9 mouse cellular contexts compared by ENCODE assay signal in the genomic region with DNA sequence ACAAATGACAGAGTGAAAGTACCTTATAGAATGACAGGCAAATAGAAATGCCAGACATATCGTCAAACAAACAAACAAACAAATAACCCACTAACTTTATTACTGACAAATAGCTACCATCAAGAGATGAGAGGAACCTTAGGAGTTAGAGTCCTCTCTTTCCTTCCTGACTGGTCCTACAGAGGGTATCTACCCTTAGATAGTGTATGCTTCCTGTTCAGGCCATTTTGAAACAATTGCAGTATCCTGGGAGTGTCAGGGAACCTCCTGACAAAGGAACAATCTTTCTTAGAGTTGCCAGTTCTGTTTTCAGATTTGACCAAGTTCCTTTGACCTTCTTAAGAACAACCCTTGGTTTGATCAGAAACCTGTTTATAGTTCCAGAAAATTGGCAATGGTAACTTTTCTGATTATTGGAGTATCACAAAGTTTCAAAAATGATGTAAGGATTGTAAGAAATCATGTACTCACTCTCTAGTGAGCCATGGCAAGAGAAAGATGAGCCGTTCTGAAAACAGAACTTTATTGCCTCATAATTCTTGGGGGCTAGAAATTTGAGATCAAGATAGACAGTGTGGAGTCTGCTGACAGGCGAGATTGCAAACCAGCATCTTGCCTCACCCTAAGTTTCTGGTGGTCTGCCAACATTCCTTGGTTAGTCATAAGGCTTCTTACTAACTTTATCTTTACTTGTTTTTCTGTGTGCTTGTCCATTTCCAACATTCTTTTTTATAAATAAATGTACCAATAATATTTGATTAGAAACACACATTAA.
DNase-seq lines count a peak whose midpoint lies in the region; ATAC-seq lines count a peak whose summit lies in the region.
"Had no signal": no experiment of that assay in that cellular context is flagged by ENCODE, and none has a peak within 500 bp of the region (broad histone marks: within the 10 kb centered on the region; RNA-seq: fewer than 3 reads in every experiment).

No protein-coding gene starts in this region.

- ATAC-seq in intestine, embryonic 16.5 days: no peak
- ATAC-seq: activated CD4-positive, CD25-positive, alpha-beta regulatory T cell, adult 4 months had no signal

- no peak overlapping the region for H3K9ac ChIP-seq in intestine, embryonic 16.5 days (ENCODE audit: low read depth, low read length)

- H3K9me3 ChIP-seq in intestine, embryonic 16.5 days (ENCODE audit: control insufficient read depth, low read length): no peaks in the 10 kb centered on the region

- H3K4me2 ChIP-seq in intestine, embryonic 16.5 days (ENCODE audit: low read depth, low read length): no peak overlapping the region

- no peaks in the 10 kb centered on the region for H3K4me1 ChIP-seq in intestine, embryonic 16.5 days (ENCODE audit: control insufficient read depth, insufficient read depth, low read length)

- intact Hi-C loops in gastrocnemius, postnatal 14 days (cut with DNase I; ENCODE audit: low total_unique reads): no loop called here

- no peaks in the 10 kb centered on the region for H3K27me3 ChIP-seq in intestine, embryonic 16.5 days (replicated peaks; ENCODE audit: control insufficient read depth, insufficient read depth, low read length)

- peak; percentile 20 to 52 for DNase-seq in cerebellum, postnatal 14 days
- no peak for DNase-seq in cerebellum, adult 8-10 months
- peak; percentile 20 for DNase-seq in ovary, adult 18-20 months (ENCODE audit: low spot score)
- DNase-seq in ovary, postnatal 36 days (ENCODE audit: low spot score): no peak
- peak; percentile 26 for DNase-seq in gastrocnemius, postnatal 14 days
- DNase-seq in mesoderm, embryonic 11.5 days (ENCODE audit: low read depth, low spot score): peak; percentile 10
- no peak for DNase-seq in left cerebral cortex, adult 11 months (ENCODE audit: low spot score)

- H3K27ac ChIP-seq in intestine, embryonic 16.5 days (ENCODE audit: low read length): no peak overlapping the region

- 68% methylated on average over 3 of the region's 3 CpGs for WGBS in intestine, embryonic 16.5 days

- H3K4me3 ChIP-seq in intestine, embryonic 16.5 days (ENCODE audit: low read length): no peak overlapping the region

- H3K36me3 ChIP-seq in intestine, embryonic 16.5 days (ENCODE audit: control insufficient read depth, insufficient read depth, low read length): no peaks in the 10 kb centered on the region

Comparison
In these comparisons a context has a peak if more than half of its experiments do, and no peak if none do; other contexts are left out.
1. DNase-seq: peak in cerebellum, postnatal 14 days (2 of 2), ovary, adult 18-20 months (single experiment), gastrocnemius, postnatal 14 days (single experiment) and mesoderm, embryonic 11.5 days (single experiment); none in cerebellum, adult 8-10 months (single experiment), ovary, postnatal 36 days (single experiment) and left cerebral cortex, adult 11 months (single experiment).